Mouse (Mus musculus): ENCODE results near the gene Pik3ip1.

Gene Pik3ip1

GRCm38 (mm10) chr11:3336602-3337001, 6.4 kb downstream of the Pik3ip1 start:
- DNase-seq (ENCODE audit: low read depth, low spot score): no peak

GRCm38 (mm10) chr11:3337173-3337955, 7.2 kb downstream of the Pik3ip1 start:
- DNase-seq (ENCODE audit: low read depth, low spot score): peak; percentile 95

- no peak for DNase-seq (ENCODE audit: low read depth, low spot score)
These were observed 7.8 kb downstream of the Pik3ip1 start for GRCm38 (mm10) chr11:3337961-3338360.

- DNase-seq (ENCODE audit: low read depth, low spot score): no peak
These were observed 11.3 kb downstream of the Pik3ip1 start for GRCm38 (mm10) chr11:3341476-3341875.

GRCm38 (mm10) chr11:3344916-3345315, 14.7 kb downstream of the Pik3ip1 start:
- no peak for DNase-seq (ENCODE audit: low read depth, low spot score)

- DNase-seq (ENCODE audit: low read depth, low spot score): no peak
These were observed 16.1 kb downstream of the Pik3ip1 start for GRCm38 (mm10) chr11:3346351-3346750.

- DNase-seq (ENCODE audit: low read depth, low spot score): peak; percentile 96
These were observed 17.1 kb downstream of the Pik3ip1 start for GRCm38 (mm10) chr11:3347091-3347834.

GRCm38 (mm10) chr11:3347835-3348195, 17.6 kb downstream of the Pik3ip1 start:
- no peak for DNase-seq (ENCODE audit: low read depth, low spot score)

GRCm38 (mm10) chr11:3348576-3349342, 18.6 kb downstream of the Pik3ip1 start:
- no peak for DNase-seq (ENCODE audit: low read depth, low spot score)

GRCm38 (mm10) chr11:3349343-3349695, 19.1 kb downstream of the Pik3ip1 start:
- no peak for DNase-seq (ENCODE audit: low read depth, low spot score)

- DNase-seq (ENCODE audit: low read depth, low spot score): no peak
These were observed 21.9 kb downstream of the Pik3ip1 start for GRCm38 (mm10) chr11:3352131-3352530.

GRCm38 (mm10) chr11:3352990-3353585, 22.9 kb downstream of the Pik3ip1 start:
- no peak for DNase-seq (ENCODE audit: low read depth, low spot score)

- no peak for DNase-seq (ENCODE audit: low read depth, low spot score)
These were observed 32.7 kb downstream of the Pik3ip1 start for GRCm38 (mm10) chr11:3362854-3363253.

- DNase-seq (ENCODE audit: low read depth, low spot score): no peak
These were observed 36.2 kb downstream of the Pik3ip1 start for GRCm38 (mm10) chr11:3366411-3366810.

- no peak for DNase-seq (ENCODE audit: low read depth, low spot score)
These were observed 38.8 kb downstream of the Pik3ip1 start for GRCm38 (mm10) chr11:3368983-3369382.

- no peak for DNase-seq (ENCODE audit: low read depth, low spot score)
These were observed 39.2 kb downstream of the Pik3ip1 start for GRCm38 (mm10) chr11:3369449-3369848.

GRCm38 (mm10) chr11:3370162-3370561, 40.0 kb downstream of the Pik3ip1 start:
- no peak for DNase-seq (ENCODE audit: low read depth, low spot score)

GRCm38 (mm10) chr11:3370928-3371598, 40.9 kb downstream of the Pik3ip1 start:
- DNase-seq (ENCODE audit: low read depth, low spot score): peak; percentile 98

GRCm38 (mm10) chr11:3371599-3372295, 41.5 kb downstream of the Pik3ip1 start:
- no peak for DNase-seq (ENCODE audit: low read depth, low spot score)

GRCm38 (mm10) chr11:3373591-3374292, 43.5 kb downstream of the Pik3ip1 start:
- peak; percentile 39 for DNase-seq (ENCODE audit: low read depth, low spot score)
